8 mouse cellular contexts compared by ENCODE assay signal in the genomic region with DNA sequence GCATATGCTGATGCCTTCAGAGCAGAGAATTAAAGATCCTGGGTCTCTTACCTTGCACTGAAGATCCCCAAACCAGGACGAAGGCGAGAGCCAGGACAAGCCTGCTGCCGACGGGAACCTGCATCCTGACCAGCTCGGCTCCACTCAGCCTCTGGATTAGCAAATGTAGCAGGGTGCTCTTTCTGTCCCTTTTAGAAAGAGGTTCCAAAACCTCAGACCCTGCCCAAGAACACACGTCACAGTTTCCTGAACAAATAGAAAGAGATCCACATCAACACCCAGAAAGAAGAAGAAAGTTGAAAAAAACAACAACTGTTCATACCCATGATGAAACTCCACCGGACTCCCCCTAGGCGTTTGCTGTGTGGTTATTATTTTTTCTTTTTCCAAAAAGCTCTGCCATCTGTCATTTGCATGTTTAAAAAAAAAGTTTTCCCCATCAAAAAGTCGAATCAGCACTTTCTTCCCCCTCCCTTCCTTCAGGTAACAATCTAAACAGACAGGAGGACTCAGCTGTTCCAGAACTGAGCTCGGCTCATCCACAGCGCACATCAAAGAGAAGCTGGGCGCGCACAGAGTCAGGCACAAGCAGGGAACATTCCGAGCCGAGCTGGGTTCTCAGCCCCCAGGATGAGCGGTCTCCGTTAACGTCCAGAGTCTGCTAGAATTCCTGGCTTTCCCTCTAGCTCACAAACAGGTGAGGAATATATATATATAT. TPM values are rescaled to one million over a fixed set of nuclear protein-coding genes. Genes with fewer than 3 reads are reported as not detected.
DNase-seq lines count a peak whose midpoint lies in the region; ATAC-seq and TF ChIP-seq lines count a peak whose summit lies in the region.

No protein-coding gene starts in this region.

- no peaks in the 10 kb centered on the region for H3K36me3 ChIP-seq in forebrain, embryonic 12.5 days (replicated peaks)
- no peaks in the 10 kb centered on the region for H3K36me3 ChIP-seq in limb, embryonic 11.5 days (ENCODE audit: control insufficient read depth, insufficient read depth, low read length)
- H3K36me3 ChIP-seq in midbrain, embryonic 10.5 days, result no peaks in the 10 kb centered on the region
- no peaks in the 10 kb centered on the region for H3K36me3 ChIP-seq in stomach, postnatal 0 days (ENCODE audit: control insufficient read depth, insufficient read depth, low read length)

- H3K4me3 ChIP-seq in forebrain, embryonic 12.5 days (replicated peaks), result peak overlapping the region; percentile 10; the same call in 1 of the 2 replicates
- peak overlapping the region; percentile 16; the same call in 1 of the 2 replicates for H3K4me3 ChIP-seq in limb, embryonic 11.5 days (ENCODE audit: low read depth, low read length)
- H3K4me3 ChIP-seq in midbrain, embryonic 10.5 days, result peak overlapping the region; percentile 43
- peak overlapping the region; percentile 1 for H3K4me3 ChIP-seq in stomach, postnatal 0 days (ENCODE audit: low read depth, low read length)

- peak overlapping the region; percentile 40 for H3K4me2 ChIP-seq in forebrain, embryonic 12.5 days
- H3K4me2 ChIP-seq in limb, embryonic 11.5 days (ENCODE audit: low read depth, severe bottlenecking), result peak overlapping the region; percentile 45
- H3K4me2 ChIP-seq in stomach, postnatal 0 days (replicated peaks; ENCODE audit: low read depth), result peak overlapping the region; percentile 36

- H3K9ac ChIP-seq in forebrain, embryonic 12.5 days, result no peak overlapping the region
- H3K9ac ChIP-seq in limb, embryonic 11.5 days (ENCODE audit: low read length), result no peak overlapping the region
- H3K9ac ChIP-seq in stomach, postnatal 0 days (ENCODE audit: low read length), result peak overlapping the region; percentile 18; the same call in 1 of the 2 replicates

- 16% methylated on average over 18 of the region's 18 CpGs for WGBS in forebrain, embryonic 12.5 days
- WGBS in limb, embryonic 11.5 days, result 15% methylated on average over 18 of the region's 18 CpGs
- 18% methylated on average over 18 of the region's 18 CpGs for WGBS in midbrain, embryonic 10.5 days
- WGBS in stomach, postnatal 0 days, result 8% methylated on average over 18 of the region's 18 CpGs

- TF ChIP-seq EP300 in stomach, postnatal 0 days (optimal IDR thresholded peaks at IDR 0.05), result no peak

- ATAC-seq in forebrain, embryonic 12.5 days (ENCODE audit: low FRiP score), result no peak
- peak; percentile 63 to 65 for ATAC-seq in hematopoietic stem cell, adult 5-6 weeks (replicated peaks in 1 of 2; ENCODE audit: insufficient read depth in 1 of 2, low FRiP score in 2 of 2, low TSS enrichment in 1 of 2, low read depth in 1 of 2, poor library complexity in 2 of 2, severe bottlenecking in 2 of 2)
- no peak for ATAC-seq in limb, embryonic 11.5 days (ENCODE audit: insufficient number of reproducible peaks, low FRiP score, low TSS enrichment, low read depth)
- ATAC-seq in stomach, postnatal 0 days (ENCODE audit: low FRiP score, low TSS enrichment), result no peak

- no peak for TF ChIP-seq CTCF in stomach, postnatal 0 days (IDR thresholded peaks at IDR 0.05; ENCODE audit: low read depth)

- peaks cover 4% of the 10 kb centered on the region for H3K4me1 ChIP-seq in forebrain, embryonic 12.5 days
- H3K4me1 ChIP-seq in limb, embryonic 11.5 days (ENCODE audit: control insufficient read depth, insufficient read depth, low read length), result no peaks in the 10 kb centered on the region
- H3K4me1 ChIP-seq in midbrain, embryonic 10.5 days, result peaks cover 12% of the 10 kb centered on the region
- H3K4me1 ChIP-seq in stomach, postnatal 0 days (replicated peaks; ENCODE audit: control insufficient read depth, insufficient read depth), result no peaks in the 10 kb centered on the region; the same call in 1 of the 2 replicates

- peak; percentile 84 for DNase-seq in A20 (ENCODE audit: low read depth, low spot score)
- DNase-seq in adrenal gland, adult 18-20 months (ENCODE audit: low spot score in 2 of 2), result peak; percentile 36 to 49
- DNase-seq in limb, embryonic 11.5 days (ENCODE audit: low spot score), result peak; percentile 42
- DNase-seq in midbrain, embryonic 10.5 days (ENCODE audit: low spot score), result peak; percentile 22
- DNase-seq in stomach, postnatal 0 days (ENCODE audit: low spot score), result no peak
- DNase-seq in ovary, postnatal 14 days (ENCODE audit: low spot score), result no peak

- H3K27me3 ChIP-seq in forebrain, embryonic 12.5 days, result peaks cover 23% of the 10 kb centered on the region
- peaks cover 3% of the 10 kb centered on the region; the same call in 1 of the 2 replicates for H3K27me3 ChIP-seq in limb, embryonic 11.5 days (ENCODE audit: control insufficient read depth, insufficient read depth, low read length)
- peaks cover 27% of the 10 kb centered on the region for H3K27me3 ChIP-seq in midbrain, embryonic 10.5 days (ENCODE audit: low read depth, poor library complexity, severe bottlenecking)
- H3K27me3 ChIP-seq in stomach, postnatal 0 days (ENCODE audit: control insufficient read depth, insufficient read depth, low read length), result no peaks in the 10 kb centered on the region

- H3K9me3 ChIP-seq in forebrain, embryonic 12.5 days, result no peaks in the 10 kb centered on the region
- no peaks in the 10 kb centered on the region for H3K9me3 ChIP-seq in limb, embryonic 11.5 days (ENCODE audit: control insufficient read depth, low read length)
- no peaks in the 10 kb centered on the region for H3K9me3 ChIP-seq in midbrain, embryonic 10.5 days (replicated peaks)
- no peaks in the 10 kb centered on the region for H3K9me3 ChIP-seq in stomach, postnatal 0 days (ENCODE audit: control insufficient read depth, low read length)

- H3K27ac ChIP-seq in forebrain, embryonic 12.5 days, result no peak overlapping the region
- no peak overlapping the region for H3K27ac ChIP-seq in limb, embryonic 11.5 days (replicated peaks; ENCODE audit: low read depth, low read length)
- no peak overlapping the region for H3K27ac ChIP-seq in midbrain, embryonic 10.5 days (replicated peaks)
- no peak overlapping the region for H3K27ac ChIP-seq in stomach, postnatal 0 days (replicated peaks)

RNA-seq across cellular contexts. Expression of a gene that starts 19.5 kb away (rescaled TPM):
- 10 to 100 TPM; 48.6 to 55.5 TPM for total RNA-seq in adrenal gland, adult 18-20 months (2021)
- polyA plus RNA-seq in forebrain, embryonic 12.5 days (2016; fragmentation: Nextera tagmentation; extraction: Ambion mirVana), result 3.2 and 3.8 TPM in 2 replicates
- total RNA-seq in hematopoietic stem cell, adult 5-6 weeks (2017), result 1,380 and 1,792 TPM in 2 replicates
- polyA plus RNA-seq in limb, embryonic 11.5 days (2014; fragmentation: Nextera tagmentation; extraction: Ambion mirVana), result 3.9 and 4.3 TPM in 2 replicates
- polyA plus RNA-seq in midbrain, embryonic 10.5 days (2016; fragmentation: Nextera tagmentation; extraction: Ambion mirVana), result 2.9 and 3.9 TPM in 2 replicates
- 12.5 and 14.2 TPM in 2 replicates for polyA plus RNA-seq in stomach, postnatal 0 days (2015; fragmentation: Nextera tagmentation; extraction: Ambion mirVana)

RNA-seq across cellular contexts. Expression of a gene that starts 21.1 kb away (rescaled TPM):
- 10 to 100 TPM; 49.2 to 54.3 TPM for total RNA-seq in adrenal gland, adult 18-20 months (2021)
- polyA plus RNA-seq in forebrain, embryonic 12.5 days (2016; fragmentation: Nextera tagmentation; extraction: Ambion mirVana), result 89.7 and 95.6 TPM in 2 replicates
- total RNA-seq in hematopoietic stem cell, adult 5-6 weeks (2017), result 66.4 and 75.1 TPM in 2 replicates
- polyA plus RNA-seq in limb, embryonic 11.5 days (2014; fragmentation: Nextera tagmentation; extraction: Ambion mirVana), result 81.3 and 82.3 TPM in 2 replicates
- 91.9 and 94.1 TPM in 2 replicates for polyA plus RNA-seq in midbrain, embryonic 10.5 days (2016; fragmentation: Nextera tagmentation; extraction: Ambion mirVana)
- 59.6 and 60.4 TPM in 2 replicates for polyA plus RNA-seq in stomach, postnatal 0 days (2015; fragmentation: Nextera tagmentation; extraction: Ambion mirVana)

RNA-seq across cellular contexts. Expression of a gene that starts 58.2 kb away (rescaled TPM):
- total RNA-seq in adrenal gland, adult 18-20 months (2021), result 10 to 100 TPM; 32.4 to 33.5 TPM
- polyA plus RNA-seq in forebrain, embryonic 12.5 days (2016; fragmentation: Nextera tagmentation; extraction: Ambion mirVana), result 26.4 and 28.9 TPM in 2 replicates
- total RNA-seq in hematopoietic stem cell, adult 5-6 weeks (2017), result 45.0 and 48.8 TPM in 2 replicates
- polyA plus RNA-seq in limb, embryonic 11.5 days (2014; fragmentation: Nextera tagmentation; extraction: Ambion mirVana), result 30.2 and 34.5 TPM in 2 replicates
- polyA plus RNA-seq in midbrain, embryonic 10.5 days (2016; fragmentation: Nextera tagmentation; extraction: Ambion mirVana), result 30.9 and 32.3 TPM in 2 replicates
- polyA plus RNA-seq in stomach, postnatal 0 days (2015; fragmentation: Nextera tagmentation; extraction: Ambion mirVana), result 12.6 and 13.9 TPM in 2 replicates

RNA-seq across cellular contexts. Expression of a gene that starts 58.5 kb away (rescaled TPM):
- under 1 TPM; 0.16 to 0.60 TPM for total RNA-seq in adrenal gland, adult 18-20 months (2021)
- 0.65 and 0.88 TPM in 2 replicates for polyA plus RNA-seq in forebrain, embryonic 12.5 days (2016; fragmentation: Nextera tagmentation; extraction: Ambion mirVana)
- 0.69 and 2.6 TPM in 2 replicates for total RNA-seq in hematopoietic stem cell, adult 5-6 weeks (2017)
- polyA plus RNA-seq in limb, embryonic 11.5 days (2014; fragmentation: Nextera tagmentation; extraction: Ambion mirVana), result 0.99 and 1.5 TPM in 2 replicates
- polyA plus RNA-seq in midbrain, embryonic 10.5 days (2016; fragmentation: Nextera tagmentation; extraction: Ambion mirVana), result 0.66 and 1.0 TPM in 2 replicates
- 0.21 and 0.23 TPM in 2 replicates for polyA plus RNA-seq in stomach, postnatal 0 days (2015; fragmentation: Nextera tagmentation; extraction: Ambion mirVana)

Comparison
In these comparisons a context has a peak if more than half of its experiments do, and no peak if none do; other contexts are left out.
1. DNase-seq: peak in A20 (single experiment), adrenal gland, adult 18-20 months (2 of 2), limb, embryonic 11.5 days (single experiment) and midbrain, embryonic 10.5 days (single experiment); none in stomach, postnatal 0 days (single experiment) and ovary, postnatal 14 days (single experiment).
2. ATAC-seq: peak in hematopoietic stem cell, adult 5-6 weeks (2 of 2); none in forebrain, embryonic 12.5 days (single experiment), limb, embryonic 11.5 days (single experiment) and stomach, postnatal 0 days (single experiment).
3. Peak in every context shown above with its lines, with median percentiles within 50 percentile points of each other: H3K4me2 ChIP-seq and H3K4me3 ChIP-seq.